Mouse (Mus musculus) kidney, embryonic 16.5 days (tissue): ENCODE measurements around the gene Tut1. TPM values are rescaled to one million over a fixed set of nuclear protein-coding genes. Genes with fewer than 3 reads are reported as not detected.
A peak's percentile ranks its signal among the peaks of the same experiment; 100 is the strongest.

ENCODE experiments used
- ATAC-seq: fragments of 200-750 bp; cut with Nextera tagmentation; 2 replicates; pipeline ENCODE4 v1.8.0; 2017; ENCODE audit warnings: moderate TSS enrichment; ENCODE audit not compliant: low FRiP score, low TSS enrichment
- H3K27ac ChIP-seq: fragments of 300-500 bp; sonication (generic); 2 replicates; pipeline ENCODE4 v1.5.1; 2014; ENCODE audit warnings: low read length
- H3K27me3 ChIP-seq: fragments of 300-500 bp; sonication (generic); 2 replicates; pipeline ENCODE4 v1.6.1; 2014; ENCODE audit warnings: low read length, control low read depth, mixed read lengths; ENCODE audit not compliant: insufficient read depth
- H3K36me3 ChIP-seq: fragments of 300-500 bp; sonication (generic); 2 replicates; pipeline ENCODE4 v1.6.1; 2014; ENCODE audit warnings: low read length, control low read depth, mixed read lengths; ENCODE audit not compliant: insufficient read depth
- H3K4me1 ChIP-seq: fragments of 300-500 bp; sonication (generic); 2 replicates; pipeline ENCODE4 v1.6.1; 2014; ENCODE audit warnings: low read length, control low read depth, mixed read lengths; ENCODE audit not compliant: insufficient read depth
- H3K4me2 ChIP-seq: fragments of 300-500 bp; sonication (generic); replicated peaks from 2 replicates; pipeline ENCODE4 v1.6.1; 2014; ENCODE audit warnings: low read depth, low read length
- H3K4me3 ChIP-seq: fragments of 300-500 bp; sonication (generic); 2 replicates; pipeline ENCODE4 v1.5.1; 2014; ENCODE audit warnings: mild to moderate bottlenecking, low read length
- H3K9ac ChIP-seq: fragments of 300-500 bp; sonication (generic); replicated peaks from 2 replicates; pipeline ENCODE4 v1.6.1; 2014; ENCODE audit warnings: low read length
- H3K9me3 ChIP-seq: fragments of 300-500 bp; sonication (generic); 2 replicates; pipeline ENCODE4 v1.6.1; 2016; ENCODE audit warnings: low read length, control low read depth
- WGBS: fragments of 180-500 bp; shearing (Covaris S2); extraction: QIAGEN DNeasy Blood & Tissue Kit; methylation state at CpG from one replicate; pipeline ENCODE4 v1.1.7; 2014; 5-methylcytosine and 5-hydroxymethylcytosine counted together
- polyA plus RNA-seq: library from polyadenylated mRNA; unstranded; fragments of >200 nt; fragmentation: Nextera tagmentation; extraction: Ambion mirVana; gene quantifications from 2 replicates; pipeline ENCODE4 v1.2.1, GENCODE M21; 2015

Gene Tut1
- polyA plus RNA-seq, 1 experiment from 2014 or later = 36.0 TPM

DNA sequence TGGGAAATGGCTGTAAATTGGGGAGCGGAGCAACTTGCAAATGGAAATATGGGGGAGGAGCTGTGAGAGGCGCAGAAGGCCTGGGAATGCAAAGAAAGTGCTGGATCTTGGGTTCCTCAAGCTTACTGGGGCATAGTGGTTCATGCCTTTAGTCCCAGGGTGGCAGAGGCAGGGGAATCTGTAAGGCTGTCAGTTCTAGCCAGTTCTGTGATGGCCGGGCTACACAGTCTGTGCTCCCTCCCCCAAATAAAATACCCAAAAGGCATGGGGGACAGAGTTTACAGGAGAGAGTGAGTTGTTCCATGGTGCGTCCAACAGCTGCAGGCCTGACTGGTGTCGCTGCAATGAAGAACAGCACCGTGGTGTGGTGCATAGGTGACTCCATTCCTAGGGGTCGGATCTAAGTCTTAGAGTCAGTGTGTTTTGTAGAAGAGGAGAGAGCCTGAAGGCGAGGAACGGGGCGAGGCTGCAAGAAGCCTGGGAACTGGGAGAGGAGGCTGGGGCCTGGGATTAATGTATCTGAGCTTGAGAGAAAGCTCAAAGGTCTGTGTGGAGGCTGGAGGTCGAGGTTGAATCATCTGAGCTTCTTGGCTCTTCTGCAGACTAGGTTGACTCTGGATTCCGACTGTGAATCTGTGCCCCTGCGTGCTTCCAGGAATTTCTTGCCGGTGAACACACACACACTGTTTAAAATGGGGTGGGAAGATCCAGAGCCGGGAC, 34.9 kb downstream of the Tut1 start:
- peak overlapping the region; percentile 91 for H3K27ac ChIP-seq
- ATAC-seq = no peak
- H3K36me3 ChIP-seq = no peaks in the 10 kb centered on the region
- H3K9me3 ChIP-seq = no peaks in the 10 kb centered on the region
- WGBS = 19% methylated on average over 15 of the region's 15 CpGs
- H3K27me3 ChIP-seq = peaks cover 6% of the 10 kb centered on the region; the same call in 1 of the 2 replicates
- H3K4me2 ChIP-seq = peak overlapping the region; percentile 89
- H3K4me1 ChIP-seq = peaks cover 61% of the 10 kb centered on the region
- peak overlapping the region; percentile 73 for H3K4me3 ChIP-seq
- peak overlapping the region; percentile 82 for H3K9ac ChIP-seq

DNA sequence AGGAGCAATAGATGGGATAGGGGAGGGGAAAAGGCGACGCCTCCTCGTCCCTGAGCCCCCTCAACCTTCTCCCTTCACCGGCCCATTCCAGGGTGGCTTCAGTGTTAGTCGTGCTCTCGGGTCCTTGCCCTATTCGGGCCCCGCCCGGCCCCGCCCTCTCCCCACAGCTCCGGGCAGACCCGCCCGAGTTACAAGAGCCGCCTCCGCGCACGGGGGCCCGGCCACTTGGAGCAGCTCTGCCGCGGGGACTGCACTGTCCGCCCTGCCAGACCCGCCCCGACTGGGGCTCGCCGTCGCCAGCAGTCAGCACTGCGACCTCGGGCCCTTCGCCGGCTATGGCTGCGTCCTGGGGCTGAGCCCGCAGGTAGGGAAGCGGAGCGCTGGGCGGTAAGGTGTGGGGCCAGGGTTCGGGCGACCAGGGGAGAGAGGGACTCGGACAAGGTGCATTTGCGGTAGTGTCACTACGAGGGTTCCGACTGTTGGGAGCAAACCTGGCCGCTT, 35.5 kb downstream of the Tut1 start, which contains the start of gene Ahnak:
Gene Ahnak (plus strand): TSS at position 219 of the 501 bp plus-strand sequence.
- H3K9ac ChIP-seq = peak within 1 kb of the TSS; percentile 82
- peak within 1 kb of the TSS; percentile 91 for H3K27ac ChIP-seq
- peaks cover 58% of the 10 kb centered on the region for H3K4me1 ChIP-seq
- no peaks in the 10 kb centered on the region for H3K36me3 ChIP-seq
- peak within 1 kb of the TSS; percentile 73 for H3K4me3 ChIP-seq
- peak; percentile 79 for ATAC-seq
- peak within 1 kb of the TSS; percentile 89 for H3K4me2 ChIP-seq
- WGBS = under 1% methylated on average over 36 of the region's 42 CpGs
- peaks cover 6% of the 10 kb centered on the region; the same call in 1 of the 2 replicates for H3K27me3 ChIP-seq
- no peaks in the 10 kb centered on the region for H3K9me3 ChIP-seq

DNA sequence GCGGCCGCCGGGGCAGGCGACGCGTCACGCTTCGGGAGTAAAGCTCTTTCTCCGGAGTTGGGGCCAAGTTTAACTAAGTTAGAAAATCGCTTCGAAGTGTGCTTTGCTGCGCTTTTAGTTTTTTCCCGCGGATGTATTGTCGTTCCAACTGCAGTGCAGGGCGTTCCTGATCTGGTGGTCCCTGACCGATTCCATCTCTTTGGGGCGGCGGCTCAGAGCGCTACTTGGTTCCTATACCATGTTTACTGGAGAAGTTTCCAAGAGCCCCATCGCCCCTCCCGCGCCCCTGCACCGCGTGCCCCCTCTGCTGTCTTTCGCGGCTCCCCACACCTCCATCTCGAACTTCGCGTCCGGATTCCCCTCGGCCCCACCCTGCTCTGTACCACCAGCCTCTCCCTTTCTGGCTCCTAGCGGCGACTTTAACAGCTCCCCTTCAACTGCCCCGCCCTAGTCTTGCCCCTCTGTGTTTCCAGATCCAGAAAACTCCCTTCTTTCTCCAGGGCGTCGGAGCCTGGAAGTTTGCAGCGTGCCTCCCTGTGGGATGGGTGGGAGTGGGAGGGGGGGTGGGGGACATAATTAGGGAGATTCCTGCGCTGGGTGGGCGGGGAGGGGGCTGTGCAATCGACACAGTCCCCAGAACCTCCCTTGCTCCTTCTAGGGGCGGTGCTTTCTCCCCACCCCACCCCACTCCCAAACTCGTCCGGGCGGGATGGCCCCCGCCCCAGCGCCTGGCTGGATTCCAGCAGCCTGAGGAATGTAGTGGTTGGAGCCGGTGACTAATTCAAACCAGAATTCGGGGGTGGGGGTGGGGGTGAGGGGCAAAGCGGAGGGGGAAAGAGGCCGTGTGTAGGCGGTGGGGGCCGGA, 36.2 kb downstream of the Tut1 start:
- WGBS = under 1% methylated on average over 52 of the region's 53 CpGs
- Histone ChIP-seq H3K9ac (peak overlapping the region; percentile 82), H3K36me3 (no peaks in the 10 kb centered on the region), H3K27ac (peak overlapping the region; percentile 91), H3K9me3 (no peaks in the 10 kb centered on the region), H3K4me3 (peak overlapping the region; percentile 73), H3K27me3 (peaks cover 6% of the 10 kb centered on the region; the same call in 1 of the 2 replicates), H3K4me1 (peaks cover 52% of the 10 kb centered on the region), H3K4me2 (peak overlapping the region; percentile 89)
- peak; percentile 77 for ATAC-seq

DNA sequence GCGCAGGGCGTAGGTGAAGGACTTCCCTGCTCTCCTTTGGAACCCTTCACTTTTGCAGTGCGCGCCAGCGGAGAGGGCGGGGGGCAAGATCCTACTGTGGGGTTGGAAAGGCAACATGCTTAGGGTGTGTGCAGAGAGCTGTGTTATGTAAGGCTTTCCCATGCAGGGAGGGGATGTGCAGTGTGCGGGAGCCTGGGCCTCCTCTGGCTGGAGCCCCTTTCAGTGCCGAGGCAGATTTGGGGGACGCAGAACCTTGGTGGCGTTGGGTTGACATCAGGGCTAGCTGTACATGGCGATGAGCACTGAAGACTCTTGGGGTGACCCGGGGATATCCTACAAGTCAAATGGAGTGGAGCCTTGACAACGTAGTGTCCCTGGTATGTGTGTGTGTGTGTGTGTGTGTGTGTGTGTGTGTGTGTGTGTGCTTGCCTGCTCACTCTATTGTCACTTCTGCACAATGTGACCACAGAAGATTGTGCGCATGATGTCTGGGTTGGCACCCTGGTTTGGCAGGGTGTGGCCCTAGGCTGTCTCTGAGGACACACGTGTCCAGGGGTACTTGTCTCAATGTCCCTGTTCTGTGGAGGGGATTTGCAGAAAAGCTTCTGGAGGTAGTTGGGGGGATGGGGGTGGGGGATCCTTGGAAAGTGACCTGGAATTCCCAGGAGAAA, 36.9 kb downstream of the Tut1 start:
- H3K36me3 ChIP-seq = no peaks in the 10 kb centered on the region
- H3K27me3 ChIP-seq = peaks cover 6% of the 10 kb centered on the region; the same call in 1 of the 2 replicates
- peak overlapping the region; percentile 73 for H3K4me3 ChIP-seq
- peak overlapping the region; percentile 89 for H3K4me2 ChIP-seq
- WGBS = 18% methylated on average over 15 of the region's 15 CpGs
- peak; percentile 71 for ATAC-seq
- peak overlapping the region; percentile 82 for H3K9ac ChIP-seq
- H3K4me1 ChIP-seq = peaks cover 46% of the 10 kb centered on the region
- H3K27ac ChIP-seq = peak overlapping the region; percentile 91
- no peaks in the 10 kb centered on the region for H3K9me3 ChIP-seq

DNA sequence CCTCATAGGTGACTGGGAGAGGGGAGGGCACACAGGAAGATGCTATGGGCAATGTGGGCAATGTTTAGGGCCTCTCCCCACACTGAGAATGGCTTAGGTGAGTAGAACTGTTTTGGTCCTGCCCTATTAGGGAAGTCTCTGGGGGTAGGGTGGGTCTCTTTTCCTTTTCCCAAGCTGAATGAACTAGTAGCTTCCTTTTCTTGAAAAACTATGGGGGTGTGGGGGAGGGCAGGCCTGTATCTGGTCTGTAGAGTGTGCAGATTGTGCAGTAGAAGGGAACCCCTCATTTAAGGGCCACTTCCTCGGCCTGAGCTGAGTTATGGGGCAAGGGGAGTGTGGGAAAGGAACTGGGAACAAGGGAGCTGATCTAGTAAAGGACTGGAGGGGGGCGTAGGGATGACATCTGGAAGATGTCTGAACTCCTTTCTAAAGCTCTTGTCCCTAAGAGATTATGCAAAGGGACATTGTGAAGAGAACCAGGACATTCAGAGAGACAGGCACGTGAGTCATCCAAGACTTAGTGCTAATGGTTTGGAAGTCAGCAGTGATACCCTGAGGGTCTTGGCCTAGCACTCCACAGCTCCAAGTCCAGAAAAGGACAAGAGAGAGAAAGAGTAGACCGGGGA, 37.7 kb downstream of the Tut1 start:
- Histone ChIP-seq H3K4me2 (peak overlapping the region; percentile 89), H3K4me1 (peaks cover 46% of the 10 kb centered on the region), H3K9ac (peak overlapping the region; percentile 82), H3K27me3 (peaks cover 6% of the 10 kb centered on the region; the same call in 1 of the 2 replicates), H3K9me3 (no peaks in the 10 kb centered on the region), H3K36me3 (no peaks in the 10 kb centered on the region), H3K4me3 (peak overlapping the region; percentile 73), H3K27ac (peak overlapping the region; percentile 91)
- no peak for ATAC-seq
- 66% methylated on average over 4 of the region's 4 CpGs for WGBS

DNA sequence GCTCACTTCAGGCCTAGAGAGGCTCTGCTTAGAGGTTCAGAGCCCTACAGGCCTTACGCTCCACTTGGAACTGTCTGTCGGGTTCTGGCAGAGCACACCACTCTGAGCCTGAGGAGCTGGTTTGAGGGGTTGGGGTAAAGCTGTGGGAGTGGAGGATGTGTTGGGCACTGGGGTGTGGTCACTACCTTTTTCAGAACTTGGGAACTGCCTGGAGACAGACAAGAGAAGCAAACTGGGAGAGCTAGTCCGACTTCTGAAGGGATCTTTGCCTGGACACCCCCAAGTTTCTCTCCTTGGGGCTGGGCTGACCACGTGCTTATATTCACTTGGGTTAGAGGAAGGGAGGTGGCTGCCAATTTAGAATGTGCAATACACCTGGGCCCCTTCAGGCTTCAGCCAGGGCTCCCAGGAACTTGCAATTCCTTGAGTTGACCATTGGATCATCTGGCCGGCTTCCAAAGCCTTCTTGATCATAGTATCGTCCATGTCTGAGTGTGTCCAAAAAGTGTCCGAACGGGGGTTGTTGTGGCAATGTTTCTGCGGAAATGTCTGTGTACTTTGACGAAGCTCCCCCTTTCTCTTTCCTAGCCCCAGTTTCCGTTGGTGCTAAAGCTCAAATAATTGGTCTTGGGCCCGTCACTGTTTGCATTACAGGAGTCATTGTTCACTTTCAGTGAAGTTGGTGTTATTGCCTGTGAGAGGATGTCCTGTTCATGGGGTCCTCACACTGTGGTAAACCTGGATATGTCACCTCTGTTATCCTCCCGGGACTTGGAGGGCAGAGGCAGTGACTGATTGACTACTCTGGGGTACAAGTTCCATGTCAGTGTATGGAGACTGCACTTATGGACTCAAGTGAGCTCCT, 38.5 kb downstream of the Tut1 start:
- no peak for ATAC-seq
- H3K9me3 ChIP-seq = no peaks in the 10 kb centered on the region
- H3K4me1 ChIP-seq = peaks cover 49% of the 10 kb centered on the region
- H3K36me3 ChIP-seq = no peaks in the 10 kb centered on the region
- peak overlapping the region; percentile 82 for H3K9ac ChIP-seq
- WGBS = 71% methylated on average over 13 of the region's 13 CpGs
- peak overlapping the region; percentile 73; the same call in 1 of the 2 replicates for H3K4me3 ChIP-seq
- H3K27me3 ChIP-seq = peaks cover 6% of the 10 kb centered on the region; the same call in 1 of the 2 replicates
- H3K27ac ChIP-seq = peak overlapping the region; percentile 91
- peak overlapping the region; percentile 89 for H3K4me2 ChIP-seq

DNA sequence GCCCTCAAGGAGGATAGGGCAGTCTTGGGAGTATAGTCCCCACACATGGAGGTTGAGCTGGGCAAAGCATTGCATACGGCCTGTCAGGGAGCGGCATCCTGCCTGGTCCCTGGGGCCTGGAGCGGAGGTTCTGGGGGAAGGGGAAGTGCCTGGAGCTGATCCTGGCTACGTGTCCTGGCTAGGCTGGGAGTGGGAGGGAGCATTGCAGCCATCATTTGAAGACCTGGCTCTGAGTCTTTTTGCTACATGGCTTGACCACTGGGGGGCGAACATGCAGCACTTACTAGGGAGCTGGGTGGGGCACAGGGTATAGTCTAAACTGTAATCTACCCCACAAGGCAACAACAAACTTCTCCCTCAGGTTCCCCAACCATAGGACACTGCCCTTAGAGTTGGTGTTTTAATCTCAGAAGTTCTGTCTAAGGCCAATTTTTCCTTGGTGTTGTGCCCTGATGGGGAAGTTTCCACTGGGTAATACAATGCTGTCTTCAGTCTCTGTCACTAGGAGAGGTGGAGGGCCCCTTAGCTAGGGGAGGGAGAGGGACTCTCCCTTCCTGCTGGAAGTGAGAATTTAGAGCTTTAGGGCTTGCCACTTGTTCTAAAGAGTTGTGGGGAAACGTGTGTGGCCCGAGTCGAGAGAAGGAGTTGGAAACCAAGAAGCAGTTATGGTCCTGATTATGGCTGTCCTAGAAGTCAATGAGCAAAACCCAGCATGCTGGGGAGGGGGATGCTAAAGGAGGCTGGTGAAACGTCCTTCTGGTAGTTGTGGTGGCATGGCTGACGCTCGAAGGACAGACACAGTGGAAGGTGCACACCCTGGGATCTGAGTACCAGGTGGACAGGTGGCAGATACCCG, 39.4 kb downstream of the Tut1 start:
- Histone ChIP-seq H3K36me3 (no peaks in the 10 kb centered on the region), H3K4me3 (no peak overlapping the region), H3K27me3 (peaks cover 4% of the 10 kb centered on the region; the same call in 1 of the 2 replicates), H3K4me1 (peaks cover 55% of the 10 kb centered on the region), H3K4me2 (peak overlapping the region; percentile 89), H3K27ac (peak overlapping the region; percentile 91; the same call in 1 of the 2 replicates), H3K9me3 (no peaks in the 10 kb centered on the region), H3K9ac (peak overlapping the region; percentile 12; the same call in 1 of the 2 replicates)
- WGBS = 23% methylated on average over 12 of the region's 12 CpGs
- ATAC-seq = 0 out of 2 replicates have a peak, but pooled peaks have one; percentile 12

DNA sequence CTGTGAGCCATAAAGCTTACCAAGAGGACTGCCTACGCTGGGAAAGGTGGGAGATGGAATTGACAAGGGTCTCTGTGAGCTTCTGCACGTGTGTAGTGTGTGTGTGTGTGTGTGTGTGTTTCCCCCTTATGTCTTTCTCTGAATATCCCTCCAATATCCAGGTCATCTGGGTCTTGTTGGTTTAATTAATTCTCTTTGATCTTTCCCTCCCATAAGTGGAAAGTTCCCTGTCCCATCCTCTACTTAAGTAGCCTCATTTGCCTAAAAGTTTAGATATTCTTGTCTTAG, 39.9 kb downstream of the Tut1 start:
- 0 out of 2 replicates have a peak overlapping the region, but pooled peaks have one; percentile 10 for H3K9ac ChIP-seq
- WGBS = 48% methylated on average over 2 of the region's 2 CpGs
- H3K4me2 ChIP-seq = no peak overlapping the region
- no peak overlapping the region for H3K27ac ChIP-seq
- no peaks in the 10 kb centered on the region for H3K9me3 ChIP-seq
- H3K4me3 ChIP-seq = no peak overlapping the region
- peaks cover 52% of the 10 kb centered on the region for H3K4me1 ChIP-seq
- ATAC-seq = no peak
- H3K36me3 ChIP-seq = no peaks in the 10 kb centered on the region
- H3K27me3 ChIP-seq = no peaks in the 10 kb centered on the region
